Mouse (Mus musculus): ENCODE data around the gene Ttc24. TPM values are rescaled to one million over a fixed set of nuclear protein-coding genes. Genes with fewer than 3 reads are reported as not detected.

The Ttc24 gene
- not detected for total RNA-seq (2021)
- long read RNA-seq, experiment 1: 0 reads
- long read RNA-seq, experiment 2: 0 reads

GRCm38 (mm10) chr3:88078204-88078603 is at the start of gene Ttc24:
TSS of gene Ttc24 (minus strand) at chr3:88078304.
- DNase-seq: no peak

GRCm38 (mm10) chr3:88127636-88128035 is 49.5 kb upstream of the Ttc24 start:
- no peak for DNase-seq

- no peak for DNase-seq
Measured at GRCm38 (mm10) chr3:88126181-88126580, 48.1 kb upstream of the Ttc24 start.

GRCm38 (mm10) chr3:88125195-88125594 is 47.1 kb upstream of the Ttc24 start:
- DNase-seq: no peak

- DNase-seq: no peak
Measured at GRCm38 (mm10) chr3:88121164-88122131, 43.3 kb upstream of the Ttc24 start.

GRCm38 (mm10) chr3:88120117-88120651 is 42.1 kb upstream of the Ttc24 start:
- peak; percentile 57 for DNase-seq

- DNase-seq: no peak
Measured at GRCm38 (mm10) chr3:88114396-88114795, 36.3 kb upstream of the Ttc24 start.

- DNase-seq: no peak
Measured at GRCm38 (mm10) chr3:88109126-88109525, 31.0 kb upstream of the Ttc24 start.

- DNase-seq: no peak
Measured at GRCm38 (mm10) chr3:88106126-88106525, 28.0 kb upstream of the Ttc24 start.

- DNase-seq: no peak
Measured at GRCm38 (mm10) chr3:88102611-88103010, 24.5 kb upstream of the Ttc24 start.

- no peak for DNase-seq
Measured at GRCm38 (mm10) chr3:88102196-88102595, 24.1 kb upstream of the Ttc24 start.

GRCm38 (mm10) chr3:88101736-88102135 is 23.6 kb upstream of the Ttc24 start:
- DNase-seq: no peak

GRCm38 (mm10) chr3:88100251-88100650 is 22.1 kb upstream of the Ttc24 start:
- DNase-seq: no peak

- no peak for DNase-seq
Measured at GRCm38 (mm10) chr3:88097666-88098065, 19.6 kb upstream of the Ttc24 start.

GRCm38 (mm10) chr3:88094126-88094525 is 16.0 kb upstream of the Ttc24 start:
- no peak for DNase-seq

- no peak for DNase-seq
Measured at GRCm38 (mm10) chr3:88090616-88091015, 12.5 kb upstream of the Ttc24 start.

GRCm38 (mm10) chr3:88090106-88090505 is 12.0 kb upstream of the Ttc24 start:
- DNase-seq: no peak

GRCm38 (mm10) chr3:88087688-88088087 is 9.6 kb upstream of the Ttc24 start:
- DNase-seq: no peak

- DNase-seq: no peak
Measured at GRCm38 (mm10) chr3:88085459-88085858, 7.4 kb upstream of the Ttc24 start.

GRCm38 (mm10) chr3:88084001-88084400 is 5.9 kb upstream of the Ttc24 start:
- DNase-seq: no peak

GRCm38 (mm10) chr3:88082663-88083062 is 4.6 kb upstream of the Ttc24 start:
- DNase-seq: no peak

- DNase-seq: no peak
Measured at GRCm38 (mm10) chr3:88082224-88082618, 4.1 kb upstream of the Ttc24 start.
